Mouse (Mus musculus) large intestine, adult 2 months (tissue): Measurements from ENCODE around the gene Ndufs1. TPM values are rescaled to one million over a fixed set of nuclear protein-coding genes. Genes with fewer than 3 reads are reported as not detected.

Source experiments
- DNase-seq: peaks from one replicate; pipeline ENCODE4 v3.0.0-alpha.2; 2012; ENCODE audit warnings: low read depth, low spot score
- WGBS: fragments of 180-500 bp; shearing (Covaris S2); methylation state at CpG from one replicate; pipeline ENCODE4 v1.1.7; 2018; 5-methylcytosine and 5-hydroxymethylcytosine counted together
- polyA plus RNA-seq: library from polyadenylated mRNA; depleted of rRNA; stranded (reverse); fragments of >200 nt; gene quantifications from 2 replicates; pipeline ENCODE4 v1.2.3, GENCODE M21; 2012; rRNA removed

Ndufs1 gene
- 51.2 and 64.1 TPM in 2 replicates for polyA plus RNA-seq

DNA sequence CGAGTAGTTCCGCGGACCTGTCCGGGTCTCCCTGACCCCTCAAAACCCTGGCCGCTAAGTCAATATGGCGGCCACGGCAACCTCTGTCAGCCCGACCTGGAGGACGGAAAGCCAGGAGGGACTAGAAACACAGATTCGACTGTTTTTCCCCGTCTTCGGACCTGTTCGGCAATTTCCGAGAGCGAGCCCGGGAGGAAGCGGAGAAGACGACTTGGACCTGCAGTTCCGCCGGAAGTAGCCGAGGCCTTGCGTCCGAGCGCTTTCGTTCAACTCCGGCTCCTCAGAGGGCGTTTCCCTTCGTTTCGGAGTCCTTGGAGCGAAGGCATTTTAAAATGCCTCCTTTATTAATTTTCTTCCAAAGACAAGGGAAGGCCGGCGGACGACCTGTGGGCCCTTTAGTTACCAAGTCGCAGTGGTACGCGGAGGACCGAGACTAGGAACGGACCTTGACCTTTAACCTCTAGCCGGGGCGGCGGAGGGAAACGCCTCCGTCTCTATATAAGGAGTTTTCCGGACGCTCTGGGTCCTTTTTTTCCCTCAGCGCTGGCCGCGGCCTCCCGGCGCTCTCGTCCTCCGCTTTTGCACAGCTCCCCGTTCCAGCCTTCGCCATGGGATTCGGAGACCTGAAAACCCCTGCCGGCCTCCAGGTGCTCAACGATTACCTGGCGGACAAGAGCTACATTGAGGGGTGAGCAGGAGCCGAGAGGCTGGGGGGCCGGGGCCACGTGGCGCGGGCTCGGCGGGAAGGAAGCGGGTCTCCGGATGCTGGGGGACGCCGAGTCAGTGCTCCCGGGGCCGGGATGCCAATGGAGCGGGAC, at the start of gene Ndufs1, which contains the start of gene Eef1b2:
Gene Ndufs1, minus strand, starts transcription at position 230 of the 818 bp plus-strand sequence.
Gene Eef1b2, plus strand, starts transcription at position 222 of the 818 bp plus-strand sequence.
- peak; percentile 97 for DNase-seq
- WGBS: under 1% methylated on average over 72 of the region's 72 CpGs

DNA sequence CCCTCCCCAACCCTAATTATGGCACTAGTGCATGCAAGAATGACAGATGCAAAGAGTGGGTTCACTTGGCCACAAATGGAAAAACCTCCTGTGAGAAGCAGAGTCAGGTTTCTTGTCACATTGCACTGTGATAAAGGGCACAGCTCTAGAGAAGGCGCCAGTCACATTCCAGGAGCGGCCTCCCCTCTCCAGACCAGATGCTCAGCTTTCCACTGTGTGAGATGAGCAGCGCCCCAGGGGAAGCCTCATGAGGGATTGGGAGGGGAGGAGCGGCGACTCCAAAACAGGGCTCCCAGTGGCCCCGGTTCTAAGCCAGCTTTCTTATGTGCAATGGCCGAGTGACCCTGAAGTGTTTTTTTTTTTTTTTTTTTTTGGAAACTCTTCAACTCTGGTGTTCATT, 49.3 kb upstream of the Ndufs1 start:
- 20% methylated on average over 7 of the region's 7 CpGs for WGBS
- no peak for DNase-seq

DNA sequence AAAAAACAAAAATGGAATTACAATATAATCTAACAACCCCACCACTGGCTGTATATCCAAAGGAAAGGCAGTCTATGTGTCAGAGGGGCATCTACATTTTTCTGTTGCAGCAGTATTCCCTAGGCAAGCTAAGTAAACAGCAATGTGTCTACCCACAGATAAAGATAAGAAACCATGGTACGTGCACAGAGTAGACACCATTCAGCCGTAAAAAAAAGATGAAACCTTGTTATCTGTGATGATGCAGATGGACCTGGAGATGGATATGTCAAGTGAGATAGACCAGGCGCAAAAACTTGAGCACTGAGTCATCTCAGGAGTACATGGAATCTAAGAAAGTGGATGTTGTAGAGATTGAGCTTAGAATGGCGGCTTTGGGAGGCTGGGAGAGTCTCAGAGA, 48.4 kb upstream of the Ndufs1 start:
- WGBS: 60% methylated on average over 4 of the region's 4 CpGs
- no peak for DNase-seq

DNA sequence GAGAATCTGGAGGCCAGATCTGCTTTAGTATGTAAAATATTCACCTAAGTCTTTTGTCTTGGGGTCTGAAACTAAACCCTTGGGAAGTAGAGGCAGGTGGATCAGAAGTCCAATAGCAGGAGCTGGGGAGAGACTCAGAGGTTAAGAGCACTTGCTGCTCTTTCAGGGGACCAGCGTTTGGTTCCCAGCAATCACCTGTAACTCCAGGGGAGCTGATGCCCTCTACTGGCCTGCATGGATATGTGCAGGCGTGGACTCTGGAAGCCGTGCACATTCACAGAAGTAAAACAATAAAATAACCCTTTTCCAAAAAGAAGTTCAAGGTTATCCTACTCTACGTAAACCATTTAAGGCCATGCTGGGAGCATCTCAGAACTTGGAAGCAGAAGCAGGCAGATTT, 42.6 kb upstream of the Ndufs1 start:
- 87% methylated on average over 4 of the region's 4 CpGs for WGBS
- DNase-seq: no peak

DNA sequence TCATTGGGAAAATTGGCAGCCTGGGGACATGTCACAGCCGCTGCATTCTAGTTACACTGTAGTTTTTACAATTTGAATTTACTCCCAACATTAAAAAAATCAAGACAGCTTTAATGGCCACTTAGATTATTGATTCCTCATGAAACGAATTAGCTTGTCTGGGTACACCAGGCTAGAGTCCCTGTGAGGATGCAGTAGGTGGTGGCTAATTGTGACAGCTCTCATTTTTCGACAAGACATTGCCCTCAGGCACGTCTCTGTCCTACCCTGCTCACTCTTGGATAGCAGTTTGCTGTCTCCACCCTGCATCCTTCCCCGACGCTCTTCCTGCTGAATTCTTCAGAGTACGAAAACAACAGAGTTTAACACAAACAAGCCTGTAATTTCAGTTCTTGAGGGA, 38.0 kb upstream of the Ndufs1 start:
- 45% methylated on average over 7 of the region's 7 CpGs for WGBS
- DNase-seq: no peak

DNA sequence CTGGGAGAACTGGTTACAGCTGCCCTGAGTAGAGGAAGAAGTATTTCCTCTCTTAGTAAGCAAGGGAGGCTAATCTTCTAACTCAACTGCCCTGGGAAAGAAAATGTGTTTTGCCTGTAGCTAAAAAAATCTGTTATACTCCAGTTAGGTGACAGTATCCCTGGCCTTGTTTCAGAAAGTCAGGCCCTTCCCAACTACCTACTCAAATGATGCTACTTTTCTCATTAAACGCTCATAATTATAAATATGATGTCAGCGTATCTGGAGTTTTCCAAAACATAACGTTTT, 37.6 kb upstream of the Ndufs1 start, which contains the start of gene Gpr1:
Gene Gpr1, minus strand, starts transcription at position 273 of the 288 bp plus-strand sequence.
- DNase-seq: no peak
- WGBS: 36% methylated on average over 3 of the region's 3 CpGs

DNA sequence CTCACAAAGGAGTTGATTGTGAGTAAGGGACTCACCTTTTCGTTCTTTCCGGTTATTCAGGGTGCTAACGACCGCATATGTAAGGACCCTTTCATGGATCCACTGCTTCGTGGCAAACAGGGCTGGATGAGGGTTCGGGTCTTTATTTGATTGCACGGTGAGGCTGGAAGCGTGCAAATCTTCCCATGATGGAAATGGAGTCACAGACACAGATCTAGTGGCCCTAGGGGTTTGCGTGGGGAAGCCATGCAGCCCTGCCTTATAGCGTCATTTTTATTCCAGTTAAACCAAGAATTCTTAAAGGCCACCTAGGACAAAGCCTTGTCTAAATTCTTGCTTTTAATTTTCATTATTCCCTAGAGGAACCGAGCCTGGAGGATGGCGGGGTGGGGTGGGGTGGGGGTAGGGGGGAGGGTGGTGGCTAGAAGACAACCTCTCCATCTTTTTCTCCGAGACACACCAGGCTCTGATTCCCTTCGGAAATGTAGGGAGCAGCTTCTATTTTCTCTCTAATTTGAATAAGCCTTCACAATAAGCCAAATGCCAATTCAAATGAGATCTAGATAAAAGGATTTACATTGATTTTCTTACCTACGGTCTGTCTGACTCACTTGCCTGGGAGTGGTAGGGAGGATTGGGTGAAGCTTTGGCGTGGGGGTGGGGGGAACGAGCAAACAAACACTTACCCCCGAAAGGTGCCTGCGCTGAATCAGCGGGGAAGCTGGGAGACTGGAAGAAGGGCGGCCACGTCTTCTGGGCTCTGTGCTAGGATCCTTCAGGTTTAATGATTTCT, 37.0 kb upstream of the Ndufs1 start:
- WGBS: 25% methylated on average over 22 of the region's 22 CpGs
- DNase-seq: no peak

DNA sequence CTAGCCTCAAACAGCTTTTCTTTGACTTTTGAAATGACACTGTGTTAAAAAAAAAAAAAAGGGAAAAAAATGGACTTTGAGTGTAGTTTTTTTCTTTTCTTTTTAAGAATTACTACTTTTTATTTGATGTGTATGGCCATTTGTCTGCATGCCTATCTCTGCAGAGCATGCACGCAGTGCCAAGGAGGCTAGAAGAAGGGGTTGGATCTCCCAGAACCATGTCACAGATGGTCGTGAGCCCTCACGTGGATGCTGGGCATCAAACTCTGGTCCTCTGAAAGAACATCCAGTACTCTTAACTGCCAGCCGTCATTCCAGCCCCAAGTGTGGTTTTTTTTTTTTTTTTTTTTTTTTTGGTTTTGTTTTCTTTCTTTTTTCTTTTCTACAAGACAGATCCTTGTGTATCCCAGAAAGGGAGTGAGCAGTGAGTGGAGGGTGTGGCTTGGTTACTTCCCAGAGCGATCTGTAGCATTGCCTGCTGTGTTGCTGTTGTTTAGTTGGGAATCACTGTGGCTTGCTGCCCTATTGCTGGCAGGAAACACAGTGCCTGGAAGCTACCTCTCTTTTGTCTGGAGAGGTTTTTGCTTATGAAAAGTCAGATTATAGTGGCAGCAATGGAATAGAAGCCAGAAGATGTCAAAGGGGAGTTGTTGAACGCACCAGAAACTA, 33.4 kb upstream of the Ndufs1 start:
- DNase-seq: no peak
- WGBS: 32% methylated on average over 6 of the region's 6 CpGs

DNA sequence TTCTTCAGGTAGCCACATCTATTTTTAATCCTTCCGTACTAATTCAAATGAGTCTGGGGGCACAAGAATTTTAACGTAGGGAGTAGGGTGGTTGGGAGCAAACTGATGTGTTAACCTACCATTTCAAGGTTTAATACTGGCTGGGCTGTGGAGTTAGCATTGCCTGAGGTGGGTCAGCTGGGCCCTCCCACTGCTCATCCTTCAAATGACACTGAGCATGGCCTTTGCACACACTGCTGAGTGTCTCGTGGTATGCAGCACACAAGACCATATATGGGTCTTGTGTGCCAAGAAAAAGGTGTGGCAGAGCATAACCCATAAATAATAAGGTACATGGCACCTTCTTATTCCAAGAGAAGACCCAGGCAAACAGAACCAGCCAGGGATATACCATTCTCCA, 31.0 kb upstream of the Ndufs1 start:
- WGBS: 72% methylated on average over 3 of the region's 3 CpGs
- DNase-seq: no peak

DNA sequence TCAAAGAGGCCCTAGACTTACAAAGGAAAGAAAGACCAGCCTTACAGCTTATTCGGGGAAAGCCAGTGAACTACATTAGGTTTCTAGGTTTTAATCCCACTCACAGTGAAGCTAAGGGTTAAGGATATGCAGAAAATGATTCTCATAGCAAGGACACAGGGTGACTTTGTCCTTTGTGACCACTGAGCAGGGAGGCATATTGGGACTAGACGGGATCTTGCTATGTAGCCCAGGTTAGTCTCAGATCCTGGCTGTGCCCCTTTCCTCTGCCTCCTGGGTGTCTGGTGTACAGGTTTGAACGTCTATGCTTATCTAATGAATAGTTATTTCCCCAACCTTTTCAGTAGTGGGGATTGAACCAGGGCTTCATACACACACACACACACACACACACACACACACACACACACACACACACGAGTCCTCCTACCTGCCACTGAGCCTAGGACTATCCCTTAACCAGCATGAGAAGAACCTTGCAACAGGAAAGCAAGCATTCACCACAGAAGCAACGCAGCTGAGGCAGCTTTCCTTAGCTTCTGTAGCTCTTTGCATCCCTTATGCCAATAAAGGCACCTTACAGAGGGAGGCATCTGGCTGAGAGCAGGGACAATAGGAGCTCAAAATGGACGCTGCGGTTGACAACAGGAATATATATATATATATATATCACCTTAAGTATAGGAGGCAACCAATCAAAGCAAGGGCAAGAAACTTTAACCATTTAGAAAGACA, 28.2 kb upstream of the Ndufs1 start:
- no peak for DNase-seq
- 38% methylated on average over 7 of the region's 7 CpGs for WGBS

DNA sequence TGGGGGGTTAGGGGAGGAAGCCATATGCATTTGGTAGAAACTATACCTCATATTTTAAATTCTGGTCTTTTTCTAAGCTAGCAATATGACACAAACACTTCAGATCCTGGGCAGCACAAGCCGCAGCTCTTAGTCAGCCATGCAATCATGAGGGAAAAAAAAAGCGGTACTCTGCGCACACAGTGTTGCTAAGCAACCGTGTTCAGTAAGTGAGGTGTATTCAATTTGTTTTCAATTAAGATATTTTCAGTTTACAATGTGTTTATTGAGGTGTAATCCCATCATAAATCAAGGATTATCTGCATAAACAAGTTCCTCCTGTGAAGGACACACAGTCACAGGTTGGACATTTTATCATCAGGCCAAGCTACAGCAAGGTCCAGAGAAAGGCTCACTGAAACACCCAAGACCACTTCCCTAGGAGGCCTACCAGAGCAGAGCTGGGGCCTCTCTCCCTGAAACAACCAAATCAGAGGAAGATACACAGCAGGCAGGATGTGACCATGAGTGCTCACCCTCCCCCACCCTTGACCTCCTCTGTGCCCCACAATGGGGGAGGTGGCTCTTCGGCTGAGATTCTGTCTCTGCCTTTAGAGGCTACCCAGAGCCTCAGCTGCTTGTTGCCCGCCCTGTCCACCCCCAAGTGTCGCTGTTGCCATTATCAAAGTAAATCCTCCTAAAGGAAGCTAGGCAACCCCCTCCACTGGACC, 27.5 kb upstream of the Ndufs1 start:
- no peak for DNase-seq
- whole genome bisulfite sequencing: 22% methylated on average over 7 of the region's 7 CpGs

DNA sequence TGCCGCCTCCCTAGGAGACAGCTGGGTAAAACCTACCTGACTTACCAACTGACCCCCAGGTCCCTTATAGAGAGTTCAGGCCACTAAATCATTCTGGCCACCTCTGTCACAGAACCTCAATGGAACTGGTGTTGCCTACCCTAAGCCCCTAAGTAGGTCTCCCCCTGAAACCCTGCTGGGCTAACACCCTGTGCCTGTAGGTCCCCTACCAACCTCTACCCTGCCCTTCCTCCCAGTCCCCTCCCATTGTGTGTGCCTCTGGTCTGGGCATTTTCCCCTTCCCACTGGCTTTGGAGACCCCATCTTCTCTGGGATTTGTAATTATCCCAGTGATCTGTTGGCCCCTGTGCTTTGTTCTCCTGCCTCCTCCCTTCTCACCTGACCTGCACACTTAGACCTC, 26.8 kb upstream of the Ndufs1 start:
- 93% methylated on average over 1 of the region's 1 CpGs for WGBS

DNA sequence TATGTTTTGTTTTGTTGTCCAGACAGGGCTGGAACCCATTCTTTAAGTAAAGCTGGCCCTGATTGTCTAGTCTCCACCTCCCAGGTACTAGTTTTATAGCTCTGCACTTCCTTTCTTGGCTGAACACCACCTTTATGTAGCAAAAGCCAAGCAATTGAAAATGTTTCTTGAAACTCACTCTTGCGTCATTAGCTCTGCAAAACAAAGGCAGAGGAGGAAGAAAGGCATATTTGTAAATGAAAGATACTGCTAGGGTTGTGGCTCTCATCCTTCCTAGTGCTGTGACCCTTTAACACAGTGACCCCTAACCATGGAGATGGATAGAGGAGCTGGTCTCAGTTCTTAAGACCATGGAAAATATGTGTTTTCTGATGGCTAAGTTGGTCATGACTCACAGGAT, 25.0 kb upstream of the Ndufs1 start:
- DNase-seq: no peak
- 26% methylated on average over 1 of the region's 1 CpGs for WGBS

More for the DNA sequence above, 26.8 kb upstream of the Ndufs1 start:
- no peak for DNase-seq

DNA sequence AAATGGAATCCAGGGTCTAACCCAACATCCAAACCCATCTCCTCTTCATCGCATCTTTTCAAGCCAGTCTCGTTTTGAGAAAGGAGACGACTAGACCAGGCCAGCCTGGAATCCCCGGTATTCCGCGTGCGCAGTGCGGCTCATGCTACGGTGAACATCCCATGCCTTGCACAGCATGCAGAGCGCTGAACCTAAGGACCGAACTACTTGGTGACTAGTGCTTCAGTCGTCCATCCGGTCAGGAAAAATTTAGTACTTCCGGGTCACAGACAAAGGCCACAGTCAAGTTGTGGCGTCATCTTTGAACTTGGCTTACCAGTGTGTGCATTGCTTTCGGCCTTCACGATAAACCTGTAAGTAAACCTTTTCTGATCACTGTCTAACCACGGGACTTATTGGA, 23.7 kb upstream of the Ndufs1 start:
- 96% methylated on average over 18 of the region's 18 CpGs for WGBS
- no peak for DNase-seq

DNA sequence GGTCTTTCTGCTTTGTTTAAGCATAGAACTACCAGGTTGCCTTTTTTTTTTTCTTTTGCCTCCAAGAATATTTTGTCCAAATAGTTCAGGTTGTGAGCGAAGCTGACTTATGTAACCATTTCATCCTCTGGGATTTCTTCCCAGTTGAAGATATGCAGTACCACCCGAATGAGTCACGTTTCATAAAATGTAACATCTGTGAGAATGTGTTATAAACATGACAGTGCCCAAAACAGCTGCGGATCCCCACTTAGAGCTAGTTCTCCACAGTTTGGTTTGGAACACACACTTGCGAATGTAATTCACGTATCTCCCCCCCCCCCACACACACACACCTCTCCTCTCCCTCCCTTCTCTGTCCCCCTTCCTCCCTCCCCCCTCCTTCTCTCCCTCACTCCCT, 22.8 kb upstream of the Ndufs1 start:
- no peak for DNase-seq
- 63% methylated on average over 6 of the region's 6 CpGs for WGBS

DNA sequence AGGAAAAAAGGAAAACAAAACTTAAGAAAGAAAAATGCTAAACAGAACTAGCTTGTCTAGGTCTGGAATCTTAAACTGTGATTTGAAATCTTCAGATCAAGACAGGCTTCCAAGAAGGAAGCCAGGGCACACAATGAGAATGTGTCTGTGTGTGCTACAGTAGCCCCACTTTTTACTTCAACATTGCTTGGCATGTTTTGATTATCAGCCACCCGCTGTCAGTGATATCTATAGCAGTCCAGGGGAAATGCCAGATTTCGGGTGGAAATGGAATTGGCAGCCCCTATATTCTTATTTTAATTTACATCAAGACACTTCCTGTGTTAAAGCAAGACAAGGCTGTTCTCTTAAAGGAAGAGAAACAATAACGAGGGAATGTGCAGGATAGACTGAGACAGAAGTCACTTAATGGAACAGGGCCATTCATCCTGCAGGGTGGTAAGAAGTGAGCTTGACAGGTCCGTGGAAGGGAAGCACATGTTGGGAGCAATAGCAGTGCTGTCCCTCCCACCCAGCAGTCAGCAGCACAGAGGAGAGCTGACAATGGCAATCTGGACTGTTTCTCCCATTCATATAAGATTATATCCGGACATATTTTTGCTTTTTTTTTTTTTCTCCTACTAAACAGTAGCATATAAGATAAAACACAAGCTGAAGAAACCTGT, 19.3 kb upstream of the Ndufs1 start:
- DNase-seq: no peak
- 51% methylated on average over 5 of the region's 5 CpGs for WGBS

DNA sequence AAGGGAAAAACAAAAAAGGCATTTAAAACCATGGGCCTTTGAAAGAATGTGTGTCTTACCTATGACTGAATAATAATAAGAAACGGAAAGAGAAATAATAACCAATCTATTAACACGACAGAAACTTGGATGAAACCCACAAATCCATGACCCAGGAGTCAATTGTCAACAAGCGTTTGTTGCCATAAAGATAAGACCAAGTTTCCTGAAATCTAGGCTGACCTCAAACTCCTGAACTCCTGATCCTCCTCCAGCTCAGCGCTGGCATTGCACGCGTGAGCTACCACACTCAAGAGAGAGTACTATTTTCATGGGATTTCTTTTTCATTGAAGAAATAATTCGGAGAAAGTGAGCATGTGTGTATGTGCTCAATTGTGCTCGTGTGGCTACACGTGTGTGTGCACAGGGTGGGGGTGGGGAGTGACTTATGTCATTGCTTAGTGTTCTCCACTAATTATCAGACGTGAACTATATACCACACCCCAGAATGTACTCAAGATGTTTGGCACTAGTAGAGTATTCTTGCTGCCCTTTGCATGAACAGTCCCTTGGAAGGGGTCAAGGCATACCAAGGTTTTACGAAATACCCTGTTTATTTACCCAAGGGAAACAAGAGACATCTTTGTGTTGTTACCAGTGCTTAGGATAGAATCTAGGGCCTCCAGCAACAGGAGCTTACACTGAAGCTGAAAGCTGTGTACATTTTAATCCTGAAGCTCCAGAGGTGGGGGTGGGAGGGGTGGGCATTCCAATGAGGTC, 15.9 kb upstream of the Ndufs1 start:
- no peak for DNase-seq

DNA sequence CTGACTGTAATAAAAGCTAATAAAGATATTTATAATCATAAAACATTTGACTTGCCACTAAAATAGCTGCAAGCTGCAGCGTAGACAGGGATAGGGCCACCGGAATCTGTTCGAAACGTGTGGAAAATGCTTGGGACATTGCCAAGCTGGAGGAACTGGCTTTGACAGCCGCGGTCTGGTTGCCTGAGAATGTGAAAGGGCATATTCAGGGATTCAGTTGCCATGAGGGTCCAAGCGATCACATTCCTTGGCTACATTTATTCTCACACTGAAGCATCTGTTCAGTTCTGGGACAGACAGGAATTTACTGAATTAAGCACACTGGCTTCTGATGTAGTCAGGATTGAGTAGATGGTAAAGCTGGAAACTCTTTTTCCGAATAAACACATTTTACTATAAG, 14.2 kb upstream of the Ndufs1 start:
- DNase-seq: no peak
- 55% methylated on average over 8 of the region's 8 CpGs for WGBS

More for the DNA sequence above, 15.9 kb upstream of the Ndufs1 start:
- 63% methylated on average over 11 of the region's 11 CpGs for WGBS
